Mouse (Mus musculus): ENCODE results near the gene Acbd7.

Acbd7 gene

DNA sequence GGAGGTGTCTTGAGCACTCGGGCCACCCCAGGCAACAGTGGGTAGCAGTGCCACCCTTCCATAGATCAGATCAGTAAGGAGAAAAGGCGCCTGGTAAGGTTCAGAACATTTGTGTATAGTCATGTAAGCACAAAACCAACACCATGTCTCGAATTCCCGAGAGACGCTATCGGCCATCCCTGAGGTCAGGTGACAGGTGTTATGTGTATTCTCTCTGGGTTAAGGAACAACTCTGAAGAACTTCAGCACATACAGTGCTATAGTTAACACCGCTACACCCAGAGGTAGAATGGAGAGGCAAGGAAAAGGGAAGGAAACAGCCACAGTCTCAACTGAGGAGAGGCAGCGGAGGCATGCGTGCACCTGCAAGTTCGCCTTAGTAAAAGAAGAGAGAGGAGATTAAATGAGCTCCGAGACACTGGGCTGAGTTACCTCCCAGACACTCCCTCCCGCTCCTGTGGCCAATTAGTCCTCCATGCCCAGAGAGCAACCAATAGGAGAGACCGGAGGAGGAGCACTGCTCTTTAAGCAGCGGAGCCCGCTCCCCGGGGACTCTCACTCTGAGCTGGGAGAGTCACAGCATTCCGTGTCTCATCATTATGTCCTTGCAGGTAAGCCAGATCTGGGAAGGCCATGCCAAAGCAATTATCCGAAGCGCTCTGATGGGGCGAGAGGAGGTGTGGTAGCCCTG lies at the start of gene Acbd7:
Acbd7 (plus strand) TSS at position 558 of the 691 bp plus-strand sequence.
- peak; percentile 70 for DNase-seq (ENCODE audit: low read depth, low spot score)

DNA sequence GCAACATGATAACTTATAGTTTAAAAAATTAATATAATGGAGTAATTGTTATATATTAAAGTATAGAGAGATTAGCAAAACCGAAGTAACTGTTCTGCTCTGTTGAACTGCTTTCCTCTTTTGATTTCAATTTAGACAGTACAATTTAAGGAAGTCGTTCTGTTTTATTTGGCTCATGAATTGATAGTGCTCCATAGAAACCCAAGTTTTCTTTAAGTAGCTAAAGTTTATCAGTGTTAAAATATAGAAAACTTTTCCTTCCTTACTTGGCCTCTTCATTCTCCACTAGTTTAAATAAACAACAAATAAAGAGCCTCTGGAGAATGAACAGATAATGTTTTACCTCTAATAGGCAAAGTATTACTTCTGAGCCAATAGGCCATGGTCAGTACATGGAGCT lies 49.7 kb upstream of the Acbd7 start:
- no peak for DNase-seq (ENCODE audit: low read depth, low spot score)

DNA sequence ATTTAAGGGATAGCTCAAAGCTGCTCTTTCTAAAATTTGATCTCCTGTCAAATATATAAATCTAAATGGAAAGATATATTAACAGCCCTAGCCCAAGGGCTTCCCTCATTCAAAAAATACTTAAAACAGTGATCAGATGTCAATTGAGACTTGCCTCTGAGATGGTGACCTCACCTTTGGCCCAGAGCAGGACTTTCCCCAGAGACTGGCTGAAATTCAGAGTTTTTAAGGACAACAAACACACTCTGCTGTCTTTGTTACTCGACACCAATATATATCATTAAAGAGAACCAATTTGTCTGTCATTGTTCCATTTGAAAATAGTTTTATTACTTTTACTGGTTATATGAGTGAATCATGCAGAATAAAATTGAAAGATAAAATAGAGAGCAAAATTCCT lies 46.4 kb upstream of the Acbd7 start:
- DNase-seq (ENCODE audit: low read depth, low spot score) = no peak

DNA sequence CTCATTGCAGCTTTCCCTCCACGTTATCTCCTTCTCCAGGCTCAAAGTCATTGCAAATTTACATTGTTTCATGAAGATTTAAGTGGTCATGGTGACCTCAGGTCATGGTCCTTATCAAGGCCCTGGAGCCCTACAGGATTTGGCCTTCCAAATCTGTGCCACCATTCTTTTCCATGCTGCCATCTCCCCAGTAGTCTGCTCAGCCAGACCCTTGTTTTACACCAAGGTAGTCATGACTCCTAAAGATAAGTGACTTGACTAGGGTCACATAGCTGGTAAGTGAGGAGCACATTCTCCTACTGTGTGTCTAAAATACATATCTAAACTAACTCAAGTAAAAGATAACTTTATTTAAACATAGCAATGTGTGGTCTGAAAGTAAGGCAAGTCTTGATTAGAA lies 43.8 kb upstream of the Acbd7 start:
- no peak for DNase-seq (ENCODE audit: low read depth, low spot score)

DNA sequence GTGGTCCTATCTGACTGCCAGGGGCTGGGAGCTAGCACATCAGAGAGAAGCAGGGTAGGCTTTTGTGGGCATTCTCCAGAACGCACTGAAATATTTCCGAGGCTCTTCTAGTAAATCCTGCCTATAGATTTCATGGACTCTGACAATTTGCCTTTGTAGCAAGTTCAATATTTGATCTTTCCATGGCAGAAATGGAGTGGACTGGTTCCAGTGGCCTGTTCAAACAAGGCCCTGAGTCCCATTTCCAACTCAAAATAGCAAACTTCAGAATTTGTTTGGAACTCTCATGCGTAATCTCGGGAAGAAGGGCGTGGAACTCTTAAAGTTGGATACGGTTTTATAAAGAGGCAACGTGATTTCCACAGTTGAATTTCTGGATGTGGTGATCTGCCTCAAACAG lies 40.1 kb upstream of the Acbd7 start:
- no peak for DNase-seq (ENCODE audit: low read depth, low spot score)

DNA sequence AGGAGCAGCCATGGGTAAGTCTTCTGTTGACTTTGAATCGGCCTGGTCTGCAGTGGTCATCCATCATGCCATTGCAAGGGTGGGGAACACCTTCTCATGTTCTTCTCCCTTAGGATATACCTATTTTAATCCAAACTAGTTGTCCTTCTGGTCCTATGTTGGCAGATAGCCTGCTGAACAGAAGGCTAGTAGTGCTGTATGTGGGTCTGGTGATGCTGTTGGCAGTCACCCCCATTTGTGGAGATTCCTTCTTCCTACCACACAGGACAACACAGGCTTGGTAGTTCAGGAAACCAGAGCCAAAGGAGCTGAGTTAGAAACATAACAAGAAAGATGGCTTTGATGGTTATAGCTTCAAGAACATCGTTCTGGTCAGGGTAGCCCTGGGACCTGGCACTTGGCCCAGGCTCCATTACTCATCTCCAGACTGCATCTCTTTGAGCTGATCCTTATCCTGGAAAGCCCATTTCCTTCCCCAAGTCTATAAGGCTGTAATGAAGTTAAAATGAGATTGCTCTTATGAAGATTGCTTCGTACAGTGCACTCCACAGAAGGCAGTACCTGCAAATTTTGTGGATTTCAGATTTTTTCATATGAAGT lies 30.4 kb upstream of the Acbd7 start:
- no peak for DNase-seq (ENCODE audit: low read depth, low spot score)

DNA sequence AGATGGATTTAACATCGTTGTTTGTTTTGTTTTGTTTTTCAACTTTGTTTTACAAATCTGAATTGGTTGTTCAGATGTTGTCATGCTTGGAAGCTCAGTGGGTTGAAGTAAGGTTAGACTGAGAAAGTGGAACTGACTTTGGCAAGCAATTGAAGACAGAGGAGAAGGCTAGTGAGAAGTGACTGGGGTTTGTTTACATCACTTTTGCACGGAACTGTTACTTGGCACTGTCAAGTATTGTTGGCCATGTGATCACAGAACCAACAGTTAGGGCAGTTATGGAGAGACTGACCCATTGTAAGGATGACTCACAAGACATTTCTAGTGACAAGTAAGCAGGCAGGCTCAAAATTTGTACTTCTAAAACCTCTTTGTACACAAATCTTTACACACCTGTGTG lies 12.8 kb upstream of the Acbd7 start:
- DNase-seq (ENCODE audit: low read depth, low spot score) = no peak

DNA sequence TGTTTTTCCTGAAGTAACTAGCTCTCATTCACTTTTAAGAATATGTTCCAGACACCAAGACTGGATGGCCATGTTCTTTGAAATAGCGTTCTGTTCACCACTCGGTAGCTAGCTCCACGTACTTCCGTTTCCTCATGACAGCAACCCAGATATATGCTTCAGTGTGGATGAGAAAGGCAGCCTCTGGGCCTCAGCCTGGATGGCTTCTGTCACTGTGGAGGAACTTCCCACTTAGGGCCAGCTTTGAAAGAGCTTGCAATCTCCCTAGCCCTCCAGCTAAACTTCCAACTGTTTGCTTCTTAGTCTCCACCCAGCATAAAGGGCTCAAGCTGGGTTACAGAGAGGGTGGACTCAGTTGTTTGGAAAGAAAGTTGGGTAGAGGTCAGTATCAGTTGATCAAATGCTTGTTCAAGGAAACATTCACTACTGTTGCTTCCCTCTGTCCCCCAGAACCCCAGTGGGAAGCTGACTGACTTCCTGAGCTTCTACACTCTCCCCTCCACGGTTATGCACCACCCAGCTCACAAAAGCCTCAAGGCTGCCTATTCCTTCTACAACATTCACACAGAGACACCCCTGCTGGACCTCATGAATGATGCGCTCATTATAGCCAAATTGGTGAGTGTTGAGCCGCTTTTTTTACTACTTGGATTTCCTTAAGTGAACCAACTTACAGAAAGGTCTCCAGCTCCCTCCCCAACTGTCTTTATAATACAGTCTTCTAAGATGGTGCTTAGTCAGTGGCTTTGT lies 11.4 kb upstream of the Acbd7 start:
- DNase-seq (ENCODE audit: low read depth, low spot score) = no peak

DNA sequence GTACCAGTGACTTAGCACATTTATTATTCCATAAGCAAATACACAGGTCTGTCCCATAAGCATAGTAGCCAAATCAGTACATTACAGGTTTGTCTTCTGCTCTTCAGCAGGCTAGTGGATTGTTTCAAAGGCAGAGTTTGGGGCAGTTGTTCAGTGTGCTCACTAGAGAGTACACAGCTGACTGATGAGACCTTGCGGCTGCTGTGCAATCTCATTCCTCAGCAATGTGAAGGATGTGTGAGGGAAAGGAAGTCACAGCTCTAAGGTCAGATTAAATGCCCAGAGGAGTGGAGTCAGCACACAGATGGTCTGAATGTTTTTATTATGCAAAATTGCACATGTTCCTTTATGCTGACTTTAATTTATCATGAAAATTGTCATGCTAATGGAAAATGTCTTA lies 9.4 kb upstream of the Acbd7 start:
- DNase-seq (ENCODE audit: low read depth, low spot score) = no peak

DNA sequence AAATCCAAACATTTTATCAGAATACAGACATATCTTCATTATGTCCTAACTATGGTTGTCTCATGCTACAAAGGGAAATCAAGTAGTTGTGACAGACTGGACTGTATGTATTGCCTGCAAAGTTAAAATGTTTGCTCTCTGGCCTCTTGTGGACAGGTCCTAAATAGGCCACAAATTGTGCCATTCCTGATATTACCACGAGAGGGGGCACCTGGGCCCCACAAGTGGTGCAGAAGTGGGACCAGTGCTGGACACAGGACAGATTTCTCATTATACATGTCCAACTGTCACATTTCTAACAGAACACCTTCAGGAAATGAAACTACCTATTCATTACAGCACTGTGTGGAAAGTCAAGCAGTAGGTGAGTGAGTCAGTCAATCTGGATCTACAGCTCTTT lies 8.6 kb upstream of the Acbd7 start:
- no peak for DNase-seq (ENCODE audit: low read depth, low spot score)

DNA sequence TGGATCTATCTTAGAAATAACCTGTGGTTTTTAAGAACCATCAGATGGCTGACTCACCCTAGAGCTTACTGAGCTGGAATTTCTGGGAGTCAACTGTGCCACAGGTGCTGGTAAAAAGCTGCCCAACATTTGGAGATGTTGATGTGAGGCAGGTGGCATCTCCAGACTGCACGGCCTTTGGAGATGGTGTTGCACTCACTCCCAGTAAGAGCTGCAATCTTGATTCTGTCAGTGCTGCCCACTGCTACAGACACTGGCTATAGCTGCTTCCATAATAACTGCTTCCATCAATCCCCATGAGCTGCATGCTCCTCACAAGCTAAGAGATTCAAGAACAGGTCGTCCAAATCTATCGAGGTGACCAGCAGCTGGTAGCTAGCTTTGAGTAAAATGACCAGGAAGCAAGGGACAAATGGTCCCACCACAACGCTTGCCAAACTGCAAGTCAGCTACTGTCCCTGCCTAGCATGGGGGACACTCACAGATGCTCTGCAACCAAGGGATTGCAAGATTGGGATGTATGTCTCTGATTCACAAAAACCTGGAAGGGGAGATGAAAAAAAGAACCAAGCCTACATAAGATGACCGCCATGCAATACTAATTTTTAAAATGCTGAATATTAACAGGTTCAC lies 4.8 kb upstream of the Acbd7 start:
- DNase-seq (ENCODE audit: low read depth, low spot score) = no peak

DNA sequence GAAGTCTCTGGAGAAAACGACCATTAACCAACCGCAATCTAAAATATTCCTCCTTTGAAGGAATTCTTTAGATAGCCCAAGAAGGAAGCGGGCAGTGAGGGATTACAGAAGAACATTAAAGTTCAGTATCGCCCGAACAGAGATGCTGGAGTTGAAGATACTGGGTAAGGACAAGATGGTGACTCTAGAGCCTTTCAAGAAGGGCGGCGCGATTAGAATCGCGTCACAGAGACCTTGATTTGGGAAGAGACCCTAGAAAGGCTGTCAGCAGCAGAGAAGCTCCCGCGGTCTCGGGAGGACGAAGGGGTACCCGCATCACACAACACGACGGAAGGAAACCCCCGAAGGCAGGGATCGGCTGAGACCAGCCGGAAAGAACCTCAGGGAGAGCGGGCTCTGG lies 3.9 kb upstream of the Acbd7 start:
- DNase-seq (ENCODE audit: low read depth, low spot score) = peak; percentile 35

DNA sequence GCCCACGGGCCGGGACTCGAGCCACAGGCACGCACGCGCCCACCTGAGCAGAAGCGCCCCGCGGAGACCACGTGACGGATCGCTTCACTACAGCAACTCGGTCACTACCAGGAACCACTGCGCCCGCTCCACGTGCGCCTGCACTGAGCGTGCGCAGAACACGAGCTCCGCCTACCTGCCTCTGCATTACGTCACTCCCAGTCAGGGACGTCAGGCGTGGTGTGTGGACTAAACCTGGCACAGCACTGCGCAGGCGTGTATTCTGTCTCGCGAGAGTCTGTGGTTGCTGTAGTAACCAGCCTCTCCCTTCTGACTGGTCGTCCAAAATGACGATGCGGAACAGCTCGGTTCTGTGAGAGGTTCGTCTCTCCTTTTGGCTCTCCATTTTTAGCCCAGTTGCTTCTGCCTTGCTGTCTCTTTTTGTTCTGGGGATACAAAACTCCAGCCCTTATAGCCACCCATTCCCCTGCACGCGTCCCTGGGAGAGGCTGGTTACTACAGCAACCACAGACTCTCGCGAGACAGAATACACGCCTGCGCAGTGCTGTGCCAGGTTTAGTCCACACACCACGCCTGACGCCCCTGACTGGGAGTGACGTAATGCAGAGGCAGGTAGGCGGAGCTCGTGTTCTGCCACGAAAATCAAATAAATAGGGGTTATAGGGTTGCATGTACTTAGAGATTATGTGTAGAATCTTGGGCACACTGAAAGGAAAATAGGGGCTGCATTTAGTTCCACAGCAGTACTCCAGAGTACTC lies 3.3 kb upstream of the Acbd7 start, which contains the start of gene Rpp38:
Rpp38 (minus strand) TSS at position 160 of the 759 bp plus-strand sequence.
- DNase-seq (ENCODE audit: low read depth, low spot score) = peak; percentile 96

DNA sequence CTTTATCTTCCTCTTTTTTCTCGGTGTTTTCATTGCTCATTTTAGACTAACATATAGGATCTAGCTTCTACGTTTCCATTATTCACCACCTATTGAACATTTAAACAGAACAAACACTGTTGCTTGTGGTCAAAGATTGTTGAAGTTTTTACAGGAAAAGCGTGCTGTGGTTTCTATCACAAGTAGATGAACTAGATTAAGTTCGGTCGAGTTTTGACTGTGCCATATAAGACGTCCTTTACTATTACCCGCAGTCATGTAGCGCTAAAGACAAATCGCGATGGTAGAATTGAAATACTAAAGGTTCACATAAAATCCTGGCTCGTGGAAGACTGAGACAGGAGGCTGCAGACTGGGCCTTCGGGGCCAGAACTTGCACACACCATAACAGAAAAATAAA lies 2.2 kb upstream of the Acbd7 start:
- DNase-seq (ENCODE audit: low read depth, low spot score) = no peak

DNA sequence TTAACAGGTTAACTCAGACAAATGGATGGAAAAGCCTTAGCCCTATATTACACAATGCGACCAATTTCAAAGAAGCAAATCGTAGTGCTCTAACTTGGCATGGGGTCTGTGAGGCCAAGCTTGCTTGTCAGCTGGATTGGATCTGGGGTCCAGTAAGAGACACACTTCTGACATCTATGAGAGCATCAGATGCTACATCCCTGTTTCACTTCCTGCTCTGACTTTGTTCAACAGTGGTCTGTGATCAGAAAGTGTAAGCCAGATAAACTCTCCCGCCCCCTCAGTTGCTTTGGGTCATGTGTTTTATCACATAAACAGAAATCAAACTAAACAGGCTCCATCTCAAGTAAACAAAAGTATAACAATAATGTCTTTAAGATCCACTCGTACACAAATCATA lies 12.5 kb downstream of the Acbd7 start:
- no peak for DNase-seq (ENCODE audit: low read depth, low spot score)

DNA sequence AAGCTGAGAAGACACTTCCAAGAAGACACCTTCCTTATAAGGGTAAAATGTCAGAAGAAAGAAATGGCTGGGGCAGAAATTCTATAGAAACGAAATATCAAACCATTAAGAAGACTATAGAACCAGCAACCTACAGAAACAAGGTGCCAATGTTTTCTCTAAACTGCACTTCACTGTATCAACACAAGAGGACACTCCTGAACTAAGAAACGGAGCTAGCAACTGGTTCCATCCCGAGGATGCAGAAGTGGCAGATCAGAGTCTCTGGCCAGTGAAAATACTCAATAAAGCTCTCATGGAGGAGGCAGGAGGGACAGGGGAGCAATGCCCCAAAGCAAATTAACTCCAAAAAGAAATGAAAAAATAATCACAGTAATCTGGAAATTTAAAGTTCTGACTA lies 13.0 kb downstream of the Acbd7 start:
- DNase-seq (ENCODE audit: low read depth, low spot score) = peak; percentile 36

DNA sequence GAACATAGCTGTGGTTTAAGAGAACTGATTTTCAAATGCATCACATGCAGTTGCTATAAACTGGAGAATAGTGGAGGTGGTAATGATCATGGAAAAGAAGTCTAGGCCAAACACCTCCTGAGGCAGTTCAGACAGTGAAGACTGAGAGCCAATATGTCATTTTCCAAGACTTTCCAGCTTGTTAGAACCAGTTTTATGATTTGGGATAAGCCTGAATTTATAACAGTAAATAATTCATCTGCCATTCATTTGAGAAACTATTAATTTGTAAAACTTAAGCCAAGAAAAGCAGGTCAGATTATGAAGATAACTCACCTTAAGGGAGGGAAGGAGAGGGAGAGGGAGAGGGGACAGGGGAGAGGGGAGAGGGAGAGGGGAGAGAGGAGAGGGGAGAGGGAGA lies 17.2 kb downstream of the Acbd7 start:
- no peak for DNase-seq (ENCODE audit: low read depth, low spot score)

DNA sequence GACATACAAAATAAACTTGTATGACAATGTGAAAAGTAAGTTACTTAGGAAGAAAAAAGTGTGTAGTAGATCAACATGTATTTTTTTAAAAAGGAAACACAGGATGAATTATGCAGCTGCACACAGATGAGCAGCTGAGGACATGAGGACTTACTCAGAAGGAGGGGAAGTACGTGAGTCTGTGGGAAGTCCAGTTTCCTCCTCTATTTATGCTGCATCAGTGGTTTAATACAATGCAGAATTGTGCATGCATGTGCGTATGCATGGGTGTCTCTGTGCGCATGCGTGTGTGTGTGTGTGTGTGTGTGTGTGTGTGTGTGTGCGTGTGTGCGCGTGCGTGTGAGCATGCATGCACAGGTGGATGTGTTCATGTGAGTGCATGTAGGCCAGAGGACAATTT lies 19.8 kb downstream of the Acbd7 start:
- no peak for DNase-seq (ENCODE audit: low read depth, low spot score)

DNA sequence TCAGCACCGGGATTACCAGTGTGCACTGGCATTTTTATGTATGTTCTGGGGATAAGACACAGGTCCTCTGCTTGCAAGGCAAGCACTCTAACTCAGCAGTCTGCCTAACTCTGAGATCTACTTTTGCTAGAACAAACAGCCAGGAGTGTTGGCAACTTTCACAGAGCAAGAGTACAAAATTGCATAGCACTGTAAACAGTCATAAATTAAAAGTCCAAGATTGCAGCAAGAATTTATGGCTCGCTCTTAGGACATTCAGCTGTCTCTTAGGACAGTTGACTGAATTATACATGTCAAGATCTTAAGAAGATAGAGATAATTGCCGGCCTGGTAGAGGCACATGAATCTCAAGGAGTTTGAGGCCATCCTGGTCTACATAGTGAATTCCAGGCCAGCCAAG lies 20.3 kb downstream of the Acbd7 start:
- no peak for DNase-seq (ENCODE audit: low read depth, low spot score)

DNA sequence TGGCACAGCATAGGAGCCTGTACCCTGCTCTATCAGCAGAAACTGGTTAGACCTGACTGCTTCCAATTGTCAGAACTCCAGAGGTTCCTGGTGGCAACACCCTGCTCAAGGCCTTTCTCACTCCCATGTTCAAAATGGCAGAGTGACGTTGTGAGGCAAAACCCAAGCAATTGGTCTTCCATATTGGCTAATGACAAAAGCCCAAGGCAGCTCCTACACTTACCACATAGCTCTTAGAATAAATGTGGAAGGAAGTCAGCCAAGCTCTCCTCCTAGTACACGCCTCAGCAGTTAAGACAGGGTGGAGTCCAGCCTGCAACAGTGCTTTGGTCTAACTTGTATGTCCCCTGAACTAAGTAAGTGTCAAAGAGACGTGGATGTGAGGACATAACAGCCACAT lies 21.9 kb downstream of the Acbd7 start:
- no peak for DNase-seq (ENCODE audit: low read depth, low spot score)

DNA sequence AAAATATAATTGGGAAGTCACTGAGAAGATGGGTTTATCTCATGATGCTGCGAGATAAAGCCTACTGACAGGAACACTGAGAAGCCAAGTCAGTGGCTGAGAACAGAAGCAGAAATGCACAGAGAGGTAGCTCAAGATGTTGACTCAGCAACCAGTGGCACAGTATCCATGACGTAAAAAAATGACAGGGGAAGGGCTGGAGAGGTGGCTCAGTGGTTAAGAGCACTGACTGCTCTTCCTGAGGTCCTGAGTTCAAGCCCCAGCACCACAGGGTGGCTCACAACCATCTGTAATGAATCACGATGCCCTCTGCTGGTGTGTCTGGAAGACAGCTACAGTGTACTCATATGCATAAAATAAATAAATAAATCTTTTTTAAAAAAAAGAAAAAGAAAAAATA lies 25.1 kb downstream of the Acbd7 start:
- no peak for DNase-seq (ENCODE audit: low read depth, low spot score)

DNA sequence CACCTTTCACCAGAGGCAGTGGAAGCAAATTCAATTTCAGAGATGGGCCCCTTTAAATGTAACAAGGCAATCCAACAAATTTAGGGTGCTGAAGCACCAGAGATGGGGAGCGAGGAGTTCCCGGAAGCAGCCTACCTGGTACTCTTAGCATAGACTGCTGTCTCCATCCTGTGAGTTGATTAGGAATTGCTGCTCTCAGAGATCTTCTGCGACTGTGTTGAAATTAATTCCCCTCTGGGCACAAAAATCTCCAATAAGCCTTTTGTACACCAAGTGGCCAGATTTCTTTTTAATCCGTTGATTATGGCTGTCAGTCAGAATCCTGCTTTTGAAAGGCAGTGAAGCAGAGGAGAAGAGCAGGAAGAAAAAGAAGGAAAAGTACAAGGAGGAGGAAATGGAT lies 29.2 kb downstream of the Acbd7 start:
- DNase-seq (ENCODE audit: low read depth, low spot score) = no peak
